Mouse (Mus musculus): Measurements from ENCODE around the gene Eif4g3.

Gene Eif4g3

DNA sequence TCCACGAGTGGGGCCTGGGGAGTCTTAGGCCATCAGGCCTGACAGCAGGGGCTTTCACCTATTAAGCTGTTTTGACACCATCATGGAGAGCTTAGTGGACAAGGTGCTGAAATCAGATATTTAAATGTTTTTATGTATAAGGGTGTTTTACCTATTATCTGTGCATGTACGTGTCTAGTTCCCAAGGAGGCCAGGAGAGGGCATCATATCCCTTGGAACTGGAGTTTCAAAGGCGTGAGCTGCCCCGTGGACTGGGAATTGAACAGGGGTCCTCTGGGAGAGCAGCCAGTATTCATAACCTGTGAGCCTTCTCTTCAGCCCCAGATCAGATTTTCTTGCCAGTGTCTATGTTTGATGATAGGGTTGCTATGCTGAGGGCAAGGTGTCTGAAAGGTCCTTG is 2.4 kb upstream of the Eif4g3 start:
- DNase-seq, result no peak

DNA sequence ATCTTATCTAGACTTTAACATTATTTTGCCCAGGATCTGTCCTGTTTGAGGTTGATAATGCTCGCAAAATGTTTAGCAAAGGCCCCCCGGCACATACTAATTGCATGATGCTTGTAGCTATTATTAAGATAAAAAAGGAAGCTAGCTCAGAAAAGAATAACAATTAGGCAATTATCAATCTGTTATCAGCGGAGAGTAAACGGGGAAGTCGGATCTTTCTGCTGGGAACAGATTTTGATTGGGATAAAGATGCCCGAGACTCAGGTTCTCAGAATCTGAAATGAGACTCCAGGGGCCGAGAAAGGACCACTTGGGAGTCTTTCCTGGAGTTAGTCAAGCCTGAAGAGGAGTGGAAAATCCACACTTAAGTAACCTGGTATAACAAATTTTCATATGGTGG is 1.6 kb upstream of the Eif4g3 start:
- DNase-seq, result no peak

- peak; percentile 100 for DNase-seq
Measured at GRCm38 (mm10) chr4:137993291-137993758, 503 bp downstream of the Eif4g3 start.

- peak; percentile 54 for DNase-seq
Measured at GRCm38 (mm10) chr4:137993821-137994561, 1.2 kb downstream of the Eif4g3 start.

- DNase-seq, result no peak
Measured at GRCm38 (mm10) chr4:137994562-137995336, 1.9 kb downstream of the Eif4g3 start.

GRCm38 (mm10) chr4:137995399-137995798 is 2.6 kb downstream of the Eif4g3 start:
- DNase-seq, result peak; percentile 38 to 49

DNA sequence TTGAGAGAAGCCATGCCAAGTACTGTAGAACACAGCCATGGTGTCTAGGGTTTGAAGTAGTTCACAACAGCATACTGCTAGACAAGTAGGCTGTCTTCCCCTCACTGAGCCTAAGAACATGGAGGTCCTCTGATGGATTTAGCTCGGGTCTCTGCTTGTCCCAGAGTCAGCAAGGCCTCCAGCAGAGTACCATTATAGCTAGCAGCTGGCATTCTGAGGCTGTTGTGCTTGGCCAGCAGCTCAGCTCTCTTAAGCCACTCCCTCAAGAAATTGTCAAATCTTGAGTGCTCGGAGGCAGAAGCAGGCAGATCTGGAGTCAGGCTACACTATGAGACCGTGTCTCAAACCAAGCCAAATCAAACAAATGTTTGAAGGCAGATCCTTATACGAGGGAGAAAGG is 5.4 kb downstream of the Eif4g3 start:
- no peak for DNase-seq

DNA sequence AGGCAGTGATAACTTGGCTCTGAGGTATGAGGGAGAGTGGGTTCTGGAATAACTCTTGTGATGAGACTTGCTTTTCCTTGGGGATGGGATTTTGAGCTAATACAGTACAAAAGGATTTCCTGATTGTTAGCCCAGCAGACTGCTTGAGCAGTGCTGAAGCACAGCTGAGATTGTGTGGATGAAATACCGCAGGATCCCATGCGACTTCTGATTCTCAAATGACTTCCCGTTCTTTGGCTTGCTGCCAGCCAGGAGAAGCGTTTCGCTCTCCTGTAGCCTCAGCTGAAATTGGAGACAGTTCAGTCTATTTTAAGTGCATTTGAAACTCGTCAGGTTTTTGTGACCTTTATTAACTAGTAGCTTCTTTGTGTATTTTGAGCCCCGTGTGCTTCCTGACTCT is 7.9 kb downstream of the Eif4g3 start:
- DNase-seq, result peak; percentile 58 to 64

GRCm38 (mm10) chr4:138003909-138004610 is 11.2 kb downstream of the Eif4g3 start:
- DNase-seq, result no peak

DNA sequence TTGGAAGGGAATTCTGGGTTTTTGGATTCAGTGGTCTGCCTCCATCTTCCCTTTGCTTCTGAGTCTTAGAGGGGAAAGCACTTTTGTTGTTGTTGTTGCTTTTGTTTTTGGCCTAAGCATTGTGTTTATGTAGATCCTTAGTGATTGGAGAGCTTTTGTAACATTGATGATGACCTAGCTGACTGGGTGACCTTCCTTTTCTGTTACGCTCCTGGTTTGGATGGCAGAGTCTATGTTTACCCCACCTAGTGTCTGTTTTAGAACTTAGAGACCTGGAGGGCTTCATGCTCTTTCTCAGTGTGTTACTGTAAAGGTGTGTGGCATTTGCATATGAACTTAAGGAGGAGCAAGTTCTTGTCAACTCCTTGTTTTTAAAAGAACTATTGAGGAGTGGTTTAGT is 13.0 kb downstream of the Eif4g3 start:
- DNase-seq, result no peak

DNA sequence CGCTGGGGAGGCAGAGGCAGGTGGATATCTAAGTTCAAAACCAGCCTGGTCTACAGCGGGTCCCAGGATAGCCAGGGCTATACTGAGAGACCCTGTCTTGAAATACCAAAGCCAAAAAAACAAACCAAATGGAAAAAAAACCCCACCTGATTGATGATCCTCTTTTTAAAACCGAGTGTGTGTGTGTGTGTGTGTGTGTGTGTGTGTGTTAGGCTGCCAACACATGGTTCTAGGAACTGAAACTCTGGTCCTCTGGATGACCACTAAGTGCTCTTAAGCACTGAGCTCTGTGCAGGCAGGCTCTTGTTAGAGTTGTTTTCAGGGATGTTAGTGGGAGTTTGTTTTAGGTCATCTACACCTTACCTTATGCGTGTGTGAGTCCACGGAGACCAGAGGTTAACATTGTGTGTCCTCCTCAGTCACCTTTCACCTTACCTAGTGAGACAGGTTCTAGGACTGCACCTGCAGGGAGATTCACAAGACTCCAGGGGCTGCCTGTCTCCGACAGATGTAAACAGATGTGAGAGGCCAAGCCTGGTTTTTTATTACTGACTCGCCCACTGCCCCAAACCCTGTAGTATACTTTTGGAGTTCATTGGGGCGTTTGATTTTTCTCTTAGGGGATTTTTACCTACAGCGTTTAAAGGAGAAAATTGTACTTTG is 14.3 kb downstream of the Eif4g3 start:
- no peak for DNase-seq

DNA sequence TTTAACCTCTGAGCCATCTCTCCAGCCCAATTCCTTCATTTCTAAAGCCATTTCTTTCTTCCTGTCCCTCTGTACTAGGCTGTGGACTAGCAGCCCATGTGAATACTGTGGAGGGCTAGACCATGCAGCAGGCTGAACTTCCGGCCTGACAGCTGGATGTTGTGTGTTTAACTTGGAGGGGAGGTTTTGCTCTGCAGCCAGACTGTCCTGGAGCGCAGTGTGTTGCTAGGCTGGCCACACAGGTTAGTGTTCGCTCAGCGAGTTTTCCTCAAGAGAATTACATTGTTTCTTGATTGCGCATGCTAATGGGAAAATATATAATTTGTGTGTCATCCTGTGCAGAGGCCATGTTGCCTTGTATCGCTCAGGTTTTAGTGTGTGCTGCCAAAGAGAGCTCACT is 15.8 kb downstream of the Eif4g3 start:
- no peak for DNase-seq

- DNase-seq, result peak; percentile 45 to 57
Measured at GRCm38 (mm10) chr4:138009786-138010502, 17.1 kb downstream of the Eif4g3 start.

DNA sequence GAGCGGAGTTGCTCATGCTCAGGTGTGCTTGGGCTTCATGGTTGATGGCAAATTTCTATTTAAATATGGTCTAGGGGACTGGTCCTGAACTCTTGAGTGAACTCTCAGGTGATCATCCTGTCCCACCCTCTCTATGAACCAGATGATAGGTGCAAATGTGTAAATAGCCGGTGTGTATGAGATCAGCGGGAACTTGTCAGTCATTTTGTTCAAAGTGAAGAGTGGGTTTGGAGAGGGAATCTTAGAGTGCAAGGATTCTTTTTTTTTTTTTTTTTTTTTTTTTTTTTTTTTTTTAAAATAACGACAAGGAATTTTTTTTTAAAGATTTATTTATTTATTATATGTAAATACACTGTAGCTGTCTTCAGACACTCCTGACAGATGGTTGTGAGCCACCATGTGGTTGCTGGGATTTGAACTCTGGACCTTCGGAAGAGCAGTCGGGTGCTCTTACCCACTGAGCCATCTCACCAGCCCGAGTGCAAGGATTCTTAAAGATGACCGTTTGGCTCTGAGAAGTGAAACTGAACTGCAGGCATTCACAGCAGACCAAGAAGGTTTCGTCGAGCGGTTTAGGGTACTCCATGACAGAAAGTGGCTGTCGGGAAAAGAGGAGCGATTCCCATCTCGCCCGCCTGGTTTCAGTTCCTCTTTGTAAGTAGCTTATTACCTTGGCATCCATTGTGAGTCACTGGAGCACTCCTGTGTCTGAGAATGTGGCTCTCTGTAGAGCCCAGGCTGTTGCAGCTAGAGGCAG is 21.1 kb downstream of the Eif4g3 start:
- no peak for DNase-seq

- DNase-seq, result no peak
Measured at GRCm38 (mm10) chr4:138015966-138016365, 23.1 kb downstream of the Eif4g3 start.

DNA sequence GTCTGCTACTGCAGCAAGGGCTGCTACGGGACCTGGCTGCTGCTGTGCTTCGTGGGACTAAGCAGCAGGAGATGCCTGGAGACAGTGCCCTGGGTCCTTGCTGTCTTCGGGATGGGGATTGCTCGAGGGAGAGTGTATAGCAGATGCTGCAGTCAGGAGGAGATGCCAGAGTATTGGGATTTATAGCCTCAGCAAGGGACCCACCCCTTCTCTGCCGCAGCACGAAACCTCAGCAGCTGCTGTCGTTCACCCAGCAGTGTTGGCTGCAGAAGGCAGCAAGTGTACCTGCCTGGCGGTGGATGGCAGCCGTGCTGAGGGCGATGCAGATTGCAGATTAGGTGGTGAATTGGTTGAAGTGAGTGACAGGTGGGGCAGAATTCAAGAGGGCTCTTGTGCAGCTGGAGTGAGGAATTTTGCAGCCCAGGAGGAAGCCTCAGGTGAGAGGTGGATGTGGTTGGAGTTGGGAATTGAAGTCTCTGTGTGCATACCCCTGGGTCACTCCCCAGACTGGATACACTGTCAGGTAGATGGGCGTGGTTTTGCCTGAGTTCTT is 24.3 kb downstream of the Eif4g3 start:
- DNase-seq, result no peak

- peak; percentile 27 to 35 for DNase-seq
Measured at GRCm38 (mm10) chr4:138018011-138018410, 25.2 kb downstream of the Eif4g3 start.

GRCm38 (mm10) chr4:138020231-138020630 is 27.4 kb downstream of the Eif4g3 start:
- DNase-seq, result no peak

GRCm38 (mm10) chr4:138021651-138022050 is 28.8 kb downstream of the Eif4g3 start:
- DNase-seq, result no peak

- DNase-seq, result no peak
Measured at GRCm38 (mm10) chr4:138022761-138023160, 29.9 kb downstream of the Eif4g3 start.
